Mouse (Mus musculus): ENCODE measurements at regions not wholly inside any gene's neighbourhood (a gene's known extent, or its start where the extent isn't known, plus 50 kb on each side); places are given as distances from the start of the nearest gene placed in this dataset.

- no peaks in the 10 kb centered on the region for H3K4me1 ChIP-seq (replicated peaks; ENCODE audit: low read depth, low read length)
- TF ChIP-seq POU5F1 (IDR thresholded peaks at IDR 0.05; ENCODE audit: borderline replicate concordance, low read length), result no peak
- TF ChIP-seq NANOG (IDR thresholded peaks at IDR 0.05; ENCODE audit: borderline replicate concordance, low read length), result no peak
- TF ChIP-seq CTCF (conservative IDR thresholded peaks at IDR 0.05; ENCODE audit: low read length), result no peak
These were observed 101.8 kb downstream of the Vgll3 start for GRCm38 (mm10) chr16:65916831-65917230.

GRCm38 (mm10) chr16:65925986-65926385 is 110.9 kb downstream of the Vgll3 start:
- Histone ChIP-seq H3K4me1 (replicated peaks; ENCODE audit: low read depth, low read length) (no peaks in the 10 kb centered on the region), H3K27me3 (ENCODE audit: insufficient read depth, low read length) (no peaks in the 10 kb centered on the region), H3K36me3 (ENCODE audit: insufficient read depth, low read length) (no peaks in the 10 kb centered on the region), H3K4me3 (replicated peaks; ENCODE audit: low read length) (no peak overlapping the region), H3K9me3 (ENCODE audit: low read length) (no peaks in the 10 kb centered on the region)
- TF ChIP-seq POU5F1 (IDR thresholded peaks at IDR 0.05; ENCODE audit: borderline replicate concordance, low read length) (no peak), CTCF (conservative IDR thresholded peaks at IDR 0.05; ENCODE audit: low read length) (no peak), NANOG (IDR thresholded peaks at IDR 0.05; ENCODE audit: borderline replicate concordance, low read length) (no peak)

More at GRCm38 (mm10) chr16:65916831-65917230, 101.8 kb downstream of the Vgll3 start:
- no peaks in the 10 kb centered on the region for H3K36me3 ChIP-seq (ENCODE audit: insufficient read depth, low read length)
- H3K27me3 ChIP-seq (ENCODE audit: insufficient read depth, low read length), result no peaks in the 10 kb centered on the region
- H3K9me3 ChIP-seq (ENCODE audit: low read length), result no peaks in the 10 kb centered on the region
- no peak overlapping the region for H3K4me3 ChIP-seq (replicated peaks; ENCODE audit: low read length)

GRCm38 (mm10) chr16:65963829-65964228 is 148.8 kb downstream of the Vgll3 start:
- no peaks in the 10 kb centered on the region for H3K27me3 ChIP-seq (ENCODE audit: insufficient read depth, low read length)
- H3K36me3 ChIP-seq (ENCODE audit: insufficient read depth, low read length), result no peaks in the 10 kb centered on the region
- H3K4me1 ChIP-seq (replicated peaks; ENCODE audit: low read depth, low read length), result peaks cover 6% of the 10 kb centered on the region
- no peak for TF ChIP-seq CTCF (conservative IDR thresholded peaks at IDR 0.05; ENCODE audit: low read length)
- TF ChIP-seq NANOG (IDR thresholded peaks at IDR 0.05; ENCODE audit: borderline replicate concordance, low read length), result no peak
- TF ChIP-seq POU5F1 (IDR thresholded peaks at IDR 0.05; ENCODE audit: borderline replicate concordance, low read length), result no peak
- H3K4me3 ChIP-seq (replicated peaks; ENCODE audit: low read length), result no peak overlapping the region
- no peaks in the 10 kb centered on the region for H3K9me3 ChIP-seq (ENCODE audit: low read length)

GRCm38 (mm10) chr16:65964260-65964659 is 149.2 kb downstream of the Vgll3 start:
- TF ChIP-seq CTCF (conservative IDR thresholded peaks at IDR 0.05; ENCODE audit: low read length), result no peak
- TF ChIP-seq POU5F1 (IDR thresholded peaks at IDR 0.05; ENCODE audit: borderline replicate concordance, low read length), result no peak
- no peak for TF ChIP-seq NANOG (IDR thresholded peaks at IDR 0.05; ENCODE audit: borderline replicate concordance, low read length)
- H3K4me1 ChIP-seq (replicated peaks; ENCODE audit: low read depth, low read length), result peaks cover 6% of the 10 kb centered on the region
- no peaks in the 10 kb centered on the region for H3K36me3 ChIP-seq (ENCODE audit: insufficient read depth, low read length)
- no peaks in the 10 kb centered on the region for H3K9me3 ChIP-seq (ENCODE audit: low read length)
- no peak overlapping the region for H3K4me3 ChIP-seq (replicated peaks; ENCODE audit: low read length)
- H3K27me3 ChIP-seq (ENCODE audit: insufficient read depth, low read length), result no peaks in the 10 kb centered on the region

GRCm38 (mm10) chr16:65977075-65977474 is 162.0 kb downstream of the Vgll3 start:
- Histone ChIP-seq H3K27me3 (ENCODE audit: insufficient read depth, low read length) (no peaks in the 10 kb centered on the region), H3K4me1 (replicated peaks; ENCODE audit: low read depth, low read length) (no peaks in the 10 kb centered on the region), H3K9me3 (ENCODE audit: low read length) (no peaks in the 10 kb centered on the region), H3K4me3 (replicated peaks; ENCODE audit: low read length) (no peak overlapping the region), H3K36me3 (ENCODE audit: insufficient read depth, low read length) (no peaks in the 10 kb centered on the region)
- no peak for TF ChIP-seq NANOG (IDR thresholded peaks at IDR 0.05; ENCODE audit: borderline replicate concordance, low read length)
- no peak for TF ChIP-seq CTCF (conservative IDR thresholded peaks at IDR 0.05; ENCODE audit: low read length)
- TF ChIP-seq POU5F1 (IDR thresholded peaks at IDR 0.05; ENCODE audit: borderline replicate concordance, low read length), result no peak

- Histone ChIP-seq H3K36me3 (ENCODE audit: insufficient read depth, low read length) (no peaks in the 10 kb centered on the region), H3K4me3 (replicated peaks; ENCODE audit: low read length) (no peak overlapping the region), H3K9me3 (ENCODE audit: low read length) (no peaks in the 10 kb centered on the region), H3K27me3 (ENCODE audit: insufficient read depth, low read length) (no peaks in the 10 kb centered on the region), H3K4me1 (replicated peaks; ENCODE audit: low read depth, low read length) (peaks cover 6% of the 10 kb centered on the region; the same call in 1 of the 2 replicates)
- no peak for TF ChIP-seq CTCF (conservative IDR thresholded peaks at IDR 0.05; ENCODE audit: low read length)
- no peak for TF ChIP-seq POU5F1 (IDR thresholded peaks at IDR 0.05; ENCODE audit: borderline replicate concordance, low read length)
- TF ChIP-seq NANOG (IDR thresholded peaks at IDR 0.05; ENCODE audit: borderline replicate concordance, low read length), result no peak
These were observed 172.1 kb downstream of the Vgll3 start for GRCm38 (mm10) chr16:65987186-65987585.

GRCm38 (mm10) chr16:65999343-65999742 is 184.3 kb downstream of the Vgll3 start:
- H3K4me1 ChIP-seq (replicated peaks; ENCODE audit: low read depth, low read length), result no peaks in the 10 kb centered on the region
- no peaks in the 10 kb centered on the region for H3K36me3 ChIP-seq (ENCODE audit: insufficient read depth, low read length)
- H3K9me3 ChIP-seq (ENCODE audit: low read length), result no peaks in the 10 kb centered on the region
- no peaks in the 10 kb centered on the region for H3K27me3 ChIP-seq (ENCODE audit: insufficient read depth, low read length)
- no peak overlapping the region for H3K4me3 ChIP-seq (replicated peaks; ENCODE audit: low read length)
- no peak for TF ChIP-seq POU5F1 (IDR thresholded peaks at IDR 0.05; ENCODE audit: borderline replicate concordance, low read length)
- no peak for TF ChIP-seq CTCF (conservative IDR thresholded peaks at IDR 0.05; ENCODE audit: low read length)
- no peak for TF ChIP-seq NANOG (IDR thresholded peaks at IDR 0.05; ENCODE audit: borderline replicate concordance, low read length)

- TF ChIP-seq POU5F1 (IDR thresholded peaks at IDR 0.05; ENCODE audit: borderline replicate concordance, low read length), result no peak
- no peak for TF ChIP-seq CTCF (conservative IDR thresholded peaks at IDR 0.05; ENCODE audit: low read length)
- TF ChIP-seq NANOG (IDR thresholded peaks at IDR 0.05; ENCODE audit: borderline replicate concordance, low read length), result no peak
- Histone ChIP-seq H3K4me1 (replicated peaks; ENCODE audit: low read depth, low read length) (no peaks in the 10 kb centered on the region), H3K9me3 (ENCODE audit: low read length) (no peaks in the 10 kb centered on the region), H3K27me3 (ENCODE audit: insufficient read depth, low read length) (no peaks in the 10 kb centered on the region), H3K36me3 (ENCODE audit: insufficient read depth, low read length) (no peaks in the 10 kb centered on the region), H3K4me3 (replicated peaks; ENCODE audit: low read length) (no peak overlapping the region)
These were observed 185.7 kb downstream of the Vgll3 start for GRCm38 (mm10) chr16:66000728-66001273.

- H3K4me3 ChIP-seq (replicated peaks; ENCODE audit: low read length), result no peak overlapping the region
- no peaks in the 10 kb centered on the region for H3K4me1 ChIP-seq (replicated peaks; ENCODE audit: low read depth, low read length)
- H3K9me3 ChIP-seq (ENCODE audit: low read length), result no peaks in the 10 kb centered on the region
- TF ChIP-seq NANOG (IDR thresholded peaks at IDR 0.05; ENCODE audit: borderline replicate concordance, low read length) (no peak), CTCF (conservative IDR thresholded peaks at IDR 0.05; ENCODE audit: low read length) (no peak), POU5F1 (IDR thresholded peaks at IDR 0.05; ENCODE audit: borderline replicate concordance, low read length) (no peak)
- H3K27me3 ChIP-seq (ENCODE audit: insufficient read depth, low read length), result no peaks in the 10 kb centered on the region
- no peaks in the 10 kb centered on the region for H3K36me3 ChIP-seq (ENCODE audit: insufficient read depth, low read length)
These were observed 189.6 kb downstream of the Vgll3 start for GRCm38 (mm10) chr16:66004689-66005088.
